Mouse (Mus musculus) kidney, postnatal 36 days (tissue): Measurements from ENCODE around the gene Insyn1.
A peak's percentile ranks its signal among the peaks of the same experiment; 100 is the strongest.

Experiments
- DNase-seq, 2 experiments: peaks; one replicate each; pipeline ENCODE4 v3.0.0; 2021 to 2022; ENCODE audit warnings: mixed read lengths in 2 of 2

Insyn1 gene

GRCm38 (mm10) chr9:58535447-58536134, 47.2 kb downstream of the Insyn1 start:
- peak in 1 of 2 experiments; percentile 41 for DNase-seq

GRCm38 (mm10) chr9:58537774-58538173, 49.4 kb downstream of the Insyn1 start:
- DNase-seq: no peak

- peak; percentile 41 to 71 for DNase-seq
Measured at GRCm38 (mm10) chr9:58539886-58540285, 51.5 kb downstream of the Insyn1 start.

- peak; percentile 82 to 90 for DNase-seq
Measured at GRCm38 (mm10) chr9:58541895-58542338, 53.5 kb downstream of the Insyn1 start.

- DNase-seq: no peak
Measured at GRCm38 (mm10) chr9:58544879-58545324, 56.5 kb downstream of the Insyn1 start.

- no peak for DNase-seq
Measured at GRCm38 (mm10) chr9:58545428-58545827, 57.0 kb downstream of the Insyn1 start.

GRCm38 (mm10) chr9:58546630-58547360, 58.4 kb downstream of the Insyn1 start:
- no peak for DNase-seq

GRCm38 (mm10) chr9:58548897-58549296, 60.5 kb downstream of the Insyn1 start:
- DNase-seq: no peak
